Mouse (Mus musculus) ES-Bruce4 (cell line): ENCODE data around the gene Henmt1.

Experiments used
- CTCF ChIP-seq: IDR thresholded peaks from one replicate; pipeline ENCODE4 v1.8.1; 2011; ENCODE audit warnings: low read depth, low read length
- EP300 ChIP-seq: IDR thresholded peaks from 2 replicates; pipeline ENCODE4 v1.6.1; 2011; ENCODE audit warnings: low read depth, low read length; ENCODE audit not compliant: insufficient read depth
- POLR2A ChIP-seq: IDR thresholded peaks from one replicate; pipeline ENCODE4 v1.8.1; 2011; ENCODE audit warnings: low read length; ENCODE audit not compliant: insufficient read depth

GRCm38 (mm10) chr3:108987009-108987659 is 47.5 kb downstream of the Henmt1 start:
- TF ChIP-seq CTCF = no peak
- no peak for TF ChIP-seq POLR2A
- TF ChIP-seq EP300 = no peak
